Mouse (Mus musculus) fat pad, adult 2 months (tissue): ENCODE measurements around the gene Olfr450.

Experiments used
- DNase-seq: peaks from one replicate; pipeline ENCODE4 v3.0.0-alpha.2; 2011; ENCODE audit warnings: low read depth, low spot score; ENCODE audit errors: extremely low read depth

The Olfr450 gene

DNA sequence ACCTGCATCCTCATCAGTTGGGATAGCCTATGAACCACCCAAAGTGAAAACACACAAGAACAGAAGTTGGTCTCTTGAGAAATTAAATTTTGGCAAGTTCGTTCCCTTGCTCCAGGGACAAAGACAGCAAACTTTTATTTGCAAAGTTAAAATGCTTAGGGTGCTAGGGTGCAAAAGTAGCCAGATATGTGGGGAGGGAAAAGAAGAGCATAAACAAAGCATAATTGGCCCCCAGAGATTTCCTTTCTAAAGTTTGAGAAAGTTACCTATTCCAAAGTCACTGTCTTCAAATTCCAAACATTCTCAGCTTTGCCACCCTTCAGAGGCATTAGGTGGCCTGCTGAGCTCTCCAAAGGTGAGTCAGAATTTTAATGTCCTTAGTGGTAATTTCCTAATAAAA is at the start of gene Olfr450:
Gene Olfr450, plus strand, starts transcription at position 301 of the 400 bp plus-strand sequence.
- no peak for DNase-seq

- DNase-seq, result no peak
Measured at GRCm38 (mm10) chr6:42777066-42777465, 34.7 kb upstream of the Olfr450 start.

DNA sequence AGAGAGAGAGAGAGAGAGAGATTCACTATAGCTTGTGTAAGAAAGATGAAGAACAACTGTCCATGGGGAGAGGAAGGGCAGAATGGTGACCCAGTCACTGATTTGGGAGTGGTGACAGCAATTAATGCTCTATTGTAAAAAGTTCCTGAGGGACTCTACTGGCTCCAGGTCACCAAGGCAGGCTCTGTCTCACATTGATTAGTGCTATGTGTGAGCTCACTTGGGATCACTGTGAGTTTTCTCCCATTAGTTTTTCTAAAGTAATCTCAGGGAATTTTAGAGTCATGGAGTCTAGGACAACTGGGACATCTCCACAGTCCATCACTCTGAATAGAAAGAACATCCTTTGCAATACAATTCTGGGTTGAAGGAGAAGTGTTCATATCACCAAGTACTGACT is 26.9 kb upstream of the Olfr450 start, which contains the start of gene Olfr452:
Gene Olfr452, plus strand, starts transcription at position 301 of the 400 bp plus-strand sequence.
- no peak for DNase-seq

- no peak for DNase-seq
Measured at GRCm38 (mm10) chr6:42790247-42790948, 21.3 kb upstream of the Olfr450 start.

DNA sequence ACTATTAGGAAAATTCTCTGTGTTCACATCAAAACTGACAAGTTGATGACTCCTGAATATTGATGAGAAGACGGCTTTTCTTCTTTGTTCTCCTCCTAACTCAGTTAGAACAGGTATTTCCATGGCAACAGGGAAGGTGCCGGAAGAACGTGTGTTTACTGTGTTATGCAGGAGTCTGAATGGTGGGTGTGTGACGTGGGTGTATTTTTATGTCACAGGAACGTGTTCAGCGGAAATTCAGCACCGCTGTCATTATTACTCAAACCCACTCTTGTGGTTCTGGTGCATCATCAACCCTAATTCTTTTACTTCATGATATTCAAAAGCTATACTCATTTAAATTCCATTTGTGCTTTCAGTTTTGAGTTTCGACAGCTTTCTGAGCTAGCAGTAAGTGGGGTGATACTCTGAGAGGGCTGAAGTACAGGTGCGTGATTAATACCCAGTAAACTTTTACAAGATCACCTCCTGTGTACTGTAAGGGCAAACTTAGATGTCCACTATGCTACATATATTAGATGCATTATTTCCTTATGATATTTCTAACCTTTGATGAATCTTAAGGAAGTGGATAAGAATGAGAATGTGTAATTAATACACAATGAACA is 20.7 kb upstream of the Olfr450 start:
- DNase-seq, result no peak

DNA sequence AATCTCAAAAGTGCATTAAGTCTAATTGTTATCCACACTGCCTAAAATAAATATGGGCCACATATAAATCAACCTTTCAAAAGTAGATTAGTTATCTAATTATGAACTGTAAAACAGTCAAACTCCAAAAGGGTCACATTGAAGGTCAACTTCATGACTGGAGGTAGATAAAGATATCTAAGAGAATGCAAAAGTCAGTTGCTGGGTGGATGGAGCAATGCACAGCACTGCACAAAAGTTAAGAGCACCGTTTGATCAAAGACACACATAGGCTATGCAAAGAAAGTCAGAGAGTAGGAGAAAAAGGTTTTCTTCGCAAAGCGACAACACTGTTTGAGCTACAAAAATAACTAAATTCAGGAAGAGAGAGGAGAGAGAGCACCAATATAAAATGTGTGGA is 16.8 kb upstream of the Olfr450 start:
- no peak for DNase-seq

GRCm38 (mm10) chr6:42834084-42834483 is 22.3 kb downstream of the Olfr450 start, which contains the start of gene Olfr449:
Gene Olfr449 (plus strand): TSS chr6:42834384.
- no peak for DNase-seq

DNA sequence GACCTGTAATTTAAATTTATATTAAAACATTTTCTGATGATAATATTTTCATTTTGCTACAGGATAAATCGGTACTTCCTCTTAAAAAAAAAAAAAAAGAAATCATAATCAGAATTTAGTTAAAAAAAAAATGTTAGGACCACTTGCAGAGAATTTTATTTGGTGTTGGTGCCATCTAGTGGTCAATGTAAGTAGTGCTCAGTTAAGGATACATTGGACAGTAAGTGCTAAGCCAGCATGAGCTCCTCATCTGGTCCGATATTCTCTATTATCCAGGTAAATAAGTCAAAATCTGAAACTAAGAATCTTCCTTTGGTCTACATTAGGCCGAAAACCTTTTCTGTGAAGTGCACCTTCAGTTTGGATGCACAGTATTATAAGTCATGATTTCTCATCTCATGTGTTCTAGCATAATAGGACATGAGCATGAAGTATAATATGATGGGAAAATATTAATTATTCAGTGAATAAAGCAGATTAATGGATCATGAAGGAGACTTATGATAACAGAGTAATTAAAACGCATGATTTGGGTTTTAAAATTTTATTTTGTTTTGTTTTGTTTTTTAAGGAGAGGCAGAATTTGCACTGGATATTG is 48.6 kb downstream of the Olfr450 start:
- no peak for DNase-seq
